Mouse (Mus musculus) embryonic facial prominence, embryonic 11.5 days (tissue): ENCODE measurements around the gene Rpl3l. TPM values are rescaled to one million over a fixed set of nuclear protein-coding genes. Genes with fewer than 3 reads are reported as not detected.

Source experiments
- ATAC-seq: fragments of 200-750 bp; cut with Nextera tagmentation; replicated peaks from 2 replicates; pipeline ENCODE4 v1.8.0; 2017; ENCODE audit warnings: low read depth; ENCODE audit not compliant: insufficient number of reproducible peaks, low FRiP score, low TSS enrichment
- DNase-seq: peaks from one replicate; pipeline ENCODE4 v3.0.0-alpha.2; 2015; ENCODE audit warnings: low spot score
- H3K27ac ChIP-seq: fragments of 300-500 bp; sonication (generic); replicated peaks from 2 replicates; pipeline ENCODE4 v1.5.1; 2014; ENCODE audit warnings: mild to moderate bottlenecking, low read depth, low read length, control low read depth
- H3K27me3 ChIP-seq: fragments of 300-500 bp; sonication (generic); 2 replicates; pipeline ENCODE4 v1.6.1; 2014; ENCODE audit warnings: mild to moderate bottlenecking, low read length, moderate library complexity, mixed read lengths; ENCODE audit not compliant: control insufficient read depth, insufficient read depth
- H3K36me3 ChIP-seq: fragments of 300-500 bp; sonication (generic); replicated peaks from 2 replicates; pipeline ENCODE4 v1.6.1; 2014; ENCODE audit warnings: low read depth, mild to moderate bottlenecking, low read length, moderate library complexity, mixed read lengths; ENCODE audit not compliant: control insufficient read depth, insufficient read depth
- H3K4me1 ChIP-seq: fragments of 300-500 bp; sonication (generic); 2 replicates; pipeline ENCODE4 v1.6.1; 2014; ENCODE audit warnings: low read length, mixed read lengths; ENCODE audit not compliant: control insufficient read depth, insufficient read depth
- H3K4me2 ChIP-seq: fragments of 300-500 bp; sonication (generic); 2 replicates; pipeline ENCODE4 v1.6.1; 2014; ENCODE audit warnings: low read depth, mild to moderate bottlenecking, control low read depth, low read length, moderate library complexity
- H3K4me3 ChIP-seq: fragments of 300-500 bp; sonication (generic); 2 replicates; pipeline ENCODE4 v1.5.1; 2014; ENCODE audit warnings: low read depth, low read length, control low read depth
- H3K9ac ChIP-seq: fragments of 300-500 bp; sonication (generic); replicated peaks from 2 replicates; pipeline ENCODE4 v1.6.1; 2014; ENCODE audit warnings: mild to moderate bottlenecking, control low read depth, low read length
- H3K9me3 ChIP-seq: fragments of 300-500 bp; sonication (generic); replicated peaks from 2 replicates; pipeline ENCODE4 v1.6.1; 2016; ENCODE audit warnings: mild to moderate bottlenecking, low read length, inconsistent platforms, mixed read lengths; ENCODE audit not compliant: control insufficient read depth
- WGBS: fragments of 180-500 bp; shearing (Covaris S2); extraction: QIAGEN DNeasy Blood & Tissue Kit; methylation state at CpG from one replicate; pipeline ENCODE4 v1.1.7; 2014; 5-methylcytosine and 5-hydroxymethylcytosine counted together
- polyA plus RNA-seq: library from polyadenylated mRNA; unstranded; fragments of >200 nt; fragmentation: Nextera tagmentation; extraction: Ambion mirVana; gene quantifications from 2 replicates; pipeline ENCODE4 v1.2.1, GENCODE M21; 2014

The Rpl3l gene
- polyA plus RNA-seq, 1 experiment from 2014 or later = not detected

- H3K36me3 ChIP-seq = peaks cover 12% of the 10 kb centered on the region
- peak within 1 kb of the TSS; percentile 92 for H3K9ac ChIP-seq
- ATAC-seq (peak; percentile 86), DNase-seq (peak; percentile 91)
- WGBS = under 1% methylated on average over 49 of the region's 76 CpGs
- no peaks in the 10 kb centered on the region for H3K9me3 ChIP-seq
- H3K27me3 ChIP-seq = no peaks in the 10 kb centered on the region
- H3K4me3 ChIP-seq = peak within 1 kb of the TSS; percentile 81
- peak within 1 kb of the TSS; percentile 78 for H3K27ac ChIP-seq
- H3K4me2 ChIP-seq = peak within 1 kb of the TSS; percentile 76
- H3K4me1 ChIP-seq = no peaks in the 10 kb centered on the region; the same call in 1 of the 2 replicates
These were observed 31.5 kb upstream of the Rpl3l start, which contains the start of the genes Gfer and Noxo1 for GRCm38 (mm10) chr17:24696011-24696697. Gfer (minus strand) TSS chr17:24696156. Noxo1 (plus strand) TSS chr17:24696234.

- DNase-seq (peak; percentile 18), ATAC-seq (no peak)
- 12% methylated on average over 5 of the region's 5 CpGs for WGBS
- Histone ChIP-seq H3K4me2 (no peak overlapping the region), H3K9me3 (no peaks in the 10 kb centered on the region), H3K4me1 (no peaks in the 10 kb centered on the region; the same call in 1 of the 2 replicates), H3K27ac (no peak overlapping the region), H3K4me3 (no peak overlapping the region), H3K36me3 (peaks cover 16% of the 10 kb centered on the region), H3K27me3 (no peaks in the 10 kb centered on the region), H3K9ac (no peak overlapping the region)
These were observed 29.6 kb upstream of the Rpl3l start for GRCm38 (mm10) chr17:24697985-24698384.

DNA sequence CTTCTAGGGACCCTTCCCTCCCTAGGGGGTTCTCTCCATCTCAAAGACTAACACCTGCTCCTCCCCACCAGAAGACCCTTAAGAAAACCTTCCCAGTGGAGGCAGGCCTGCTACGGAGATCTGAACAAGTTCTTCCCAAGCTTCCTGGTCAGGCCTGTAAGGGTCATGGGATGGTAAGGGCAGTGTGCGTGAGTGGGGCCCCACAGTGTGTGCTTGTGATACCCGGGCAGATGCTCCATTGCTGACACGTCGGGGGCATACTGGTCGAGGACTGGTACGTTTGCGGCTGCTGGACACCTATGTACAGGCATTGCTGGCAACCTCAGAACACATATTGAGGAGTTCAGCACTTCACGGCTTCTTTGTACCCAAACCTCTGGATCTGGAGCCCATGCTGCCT lies 28.9 kb upstream of the Rpl3l start:
- peaks cover 13% of the 10 kb centered on the region for H3K36me3 ChIP-seq
- no peaks in the 10 kb centered on the region; the same call in 1 of the 2 replicates for H3K4me1 ChIP-seq
- WGBS = 65% methylated on average over 9 of the region's 9 CpGs
- H3K4me3 ChIP-seq = no peak overlapping the region
- H3K9ac ChIP-seq = no peak overlapping the region
- no peaks in the 10 kb centered on the region for H3K9me3 ChIP-seq
- no peaks in the 10 kb centered on the region for H3K27me3 ChIP-seq
- H3K27ac ChIP-seq = no peak overlapping the region
- H3K4me2 ChIP-seq = no peak overlapping the region
- ATAC-seq = no peak
- DNase-seq = no peak

DNA sequence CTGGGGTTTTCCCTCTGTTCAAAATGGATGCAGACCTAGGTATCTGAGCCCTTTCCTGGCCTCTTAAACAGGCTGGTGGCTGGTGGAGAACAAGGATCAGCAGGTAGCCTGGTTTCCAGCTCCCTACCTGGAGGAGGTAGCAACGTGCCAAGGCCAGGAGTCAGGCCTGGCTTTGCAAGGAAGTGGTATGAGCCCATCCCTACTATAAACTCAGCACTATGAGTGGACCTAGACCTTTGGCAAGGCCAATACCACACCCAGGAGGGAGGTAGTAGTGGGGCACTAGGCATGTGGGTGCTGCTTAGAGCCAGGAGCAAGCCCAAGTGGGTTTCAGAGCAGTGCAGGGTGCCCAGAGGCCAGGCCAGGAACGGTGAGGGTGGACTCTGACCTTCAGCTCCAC lies 28.1 kb upstream of the Rpl3l start:
- DNase-seq (no peak), ATAC-seq (no peak)
- Histone ChIP-seq H3K9me3 (no peaks in the 10 kb centered on the region), H3K27ac (no peak overlapping the region), H3K4me3 (no peak overlapping the region), H3K36me3 (peaks cover 13% of the 10 kb centered on the region), H3K4me2 (no peak overlapping the region), H3K9ac (no peak overlapping the region), H3K27me3 (no peaks in the 10 kb centered on the region), H3K4me1 (no peaks in the 10 kb centered on the region; the same call in 1 of the 2 replicates)
- WGBS = 83% methylated on average over 2 of the region's 2 CpGs

DNA sequence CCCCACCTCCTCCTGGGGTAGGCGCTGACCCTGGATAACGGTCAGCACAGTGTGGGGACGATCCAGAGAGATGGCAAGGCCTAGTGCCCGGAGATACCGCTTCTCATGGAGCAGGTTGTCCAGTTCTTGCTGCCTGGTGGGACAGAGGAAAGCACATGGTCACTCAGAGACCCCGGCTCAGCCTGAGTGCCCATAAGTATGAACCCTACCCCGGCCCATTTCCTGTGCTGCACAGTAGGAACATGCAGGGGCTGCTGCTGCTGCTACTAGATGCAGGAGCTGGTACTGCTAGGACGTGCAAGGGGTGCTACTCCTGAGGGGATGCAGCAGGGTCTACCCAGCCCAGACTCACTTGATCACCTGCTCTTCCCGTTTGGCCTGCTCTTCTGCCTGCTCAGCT lies 26.4 kb upstream of the Rpl3l start:
- H3K27me3 ChIP-seq = no peaks in the 10 kb centered on the region
- no peaks in the 10 kb centered on the region; the same call in 1 of the 2 replicates for H3K4me1 ChIP-seq
- H3K27ac ChIP-seq = no peak overlapping the region
- no peak overlapping the region for H3K9ac ChIP-seq
- peaks cover 17% of the 10 kb centered on the region for H3K36me3 ChIP-seq
- H3K9me3 ChIP-seq = no peaks in the 10 kb centered on the region
- no peak overlapping the region for H3K4me2 ChIP-seq
- no peak overlapping the region for H3K4me3 ChIP-seq
- WGBS = 85% methylated on average over 9 of the region's 9 CpGs
- no peak for DNase-seq
- ATAC-seq = no peak

GRCm38 (mm10) chr17:24705821-24706220 lies 21.8 kb upstream of the Rpl3l start:
- H3K4me3 ChIP-seq = no peak overlapping the region
- DNase-seq (no peak), ATAC-seq (no peak)
- H3K9me3 ChIP-seq = no peaks in the 10 kb centered on the region
- H3K4me2 ChIP-seq = no peak overlapping the region
- peaks cover 13% of the 10 kb centered on the region for H3K36me3 ChIP-seq
- no peaks in the 10 kb centered on the region for H3K27me3 ChIP-seq
- H3K27ac ChIP-seq = no peak overlapping the region
- WGBS = 90% methylated on average over 3 of the region's 3 CpGs
- H3K9ac ChIP-seq = no peak overlapping the region
- H3K4me1 ChIP-seq = no peaks in the 10 kb centered on the region

GRCm38 (mm10) chr17:24706982-24707800 lies 20.4 kb upstream of the Rpl3l start, which contains the start of gene Tbl3:
Tbl3 (minus strand) TSS chr17:24707660.
- H3K9me3 ChIP-seq = no peaks in the 10 kb centered on the region
- peak within 1 kb of the TSS; percentile 67 for H3K9ac ChIP-seq
- peak; percentile 97 for DNase-seq
- no peak within 1 kb of the TSS for H3K27ac ChIP-seq
- 3% methylated on average over 32 of the region's 32 CpGs for WGBS
- H3K27me3 ChIP-seq = no peaks in the 10 kb centered on the region
- H3K36me3 ChIP-seq = peaks cover 4% of the 10 kb centered on the region
- H3K4me2 ChIP-seq = peak within 1 kb of the TSS; percentile 72
- no peaks in the 10 kb centered on the region for H3K4me1 ChIP-seq
- ATAC-seq = peak; percentile 71
- H3K4me3 ChIP-seq = peak within 1 kb of the TSS; percentile 56
